Mouse (Mus musculus): ENCODE data around the gene Chml. TPM values are rescaled to one million over a fixed set of nuclear protein-coding genes. Genes with fewer than 3 reads are reported as not detected.

Gene Chml
- total and polyA plus RNA-seq, 2 experiments from 2014 or later, result 2.7 to 18.2 TPM

- DNase-seq (ENCODE audit: low spot score), result no peak
- Histone ChIP-seq H3K27me3 (ENCODE audit: insufficient read depth, low read length) (no peaks in the 10 kb centered on the region), H3K9me3 (ENCODE audit: low read length) (no peaks in the 10 kb centered on the region), H3K9ac (replicated peaks; ENCODE audit: low read length) (no peak overlapping the region), H3K27ac (no peak overlapping the region), H3K4me3 (ENCODE audit: low read length) (no peak overlapping the region), H3K4me1 (ENCODE audit: insufficient read depth, low read length) (no peaks in the 10 kb centered on the region), H3K36me3 (ENCODE audit: insufficient read depth, low read length) (no peaks in the 10 kb centered on the region), H3K4me2 (ENCODE audit: low read depth, low read length) (no peak overlapping the region)
- TF ChIP-seq CTCF (IDR thresholded peaks at IDR 0.05; ENCODE audit: low read depth), result no peak
- WGBS, result 77% methylated on average over 7 of the region's 7 CpGs
- ATAC-seq, result no peak
Observed at GRCm38 (mm10) chr1:175639072-175639471, 53.6 kb downstream of the Chml start.

GRCm38 (mm10) chr1:175637677-175638076 lies 55.0 kb downstream of the Chml start:
- Histone ChIP-seq H3K27me3 (ENCODE audit: insufficient read depth, low read length) (no peaks in the 10 kb centered on the region), H3K4me2 (ENCODE audit: low read depth, low read length) (no peak overlapping the region), H3K27ac (no peak overlapping the region), H3K9me3 (ENCODE audit: low read length) (no peaks in the 10 kb centered on the region), H3K9ac (replicated peaks; ENCODE audit: low read length) (no peak overlapping the region), H3K4me1 (ENCODE audit: insufficient read depth, low read length) (no peaks in the 10 kb centered on the region), H3K4me3 (ENCODE audit: low read length) (no peak overlapping the region), H3K36me3 (ENCODE audit: insufficient read depth, low read length) (no peaks in the 10 kb centered on the region)
- ATAC-seq, result no peak
- no peak for TF ChIP-seq CTCF (IDR thresholded peaks at IDR 0.05; ENCODE audit: low read depth)
- WGBS, result 77% methylated on average over 7 of the region's 7 CpGs
- no peak for DNase-seq (ENCODE audit: low spot score)

- Histone ChIP-seq H3K27ac (no peak overlapping the region), H3K4me3 (ENCODE audit: low read length) (no peak overlapping the region), H3K9ac (replicated peaks; ENCODE audit: low read length) (no peak overlapping the region), H3K27me3 (ENCODE audit: insufficient read depth, low read length) (no peaks in the 10 kb centered on the region), H3K9me3 (ENCODE audit: low read length) (no peaks in the 10 kb centered on the region), H3K36me3 (ENCODE audit: insufficient read depth, low read length) (no peaks in the 10 kb centered on the region), H3K4me1 (ENCODE audit: insufficient read depth, low read length) (no peaks in the 10 kb centered on the region), H3K4me2 (ENCODE audit: low read depth, low read length) (no peak overlapping the region)
- 96% methylated on average over 14 of the region's 14 CpGs for WGBS
- TF ChIP-seq CTCF (IDR thresholded peaks at IDR 0.05; ENCODE audit: low read depth), result no peak
- ATAC-seq, result no peak
- no peak for DNase-seq (ENCODE audit: low spot score)
Observed at GRCm38 (mm10) chr1:175632470-175632869, 60.2 kb downstream of the Chml start.

Other genes with a start within 250 kb of the Chml start
- 32.5 and 35.2 TPM in 2 replicates for gene Rgs7, start 200.4 kb downstream of the Chml start, total RNA-seq (2014; rRNA removed)
- gene Rgs7, start 200.4 kb downstream of the Chml start, polyA plus RNA-seq (2015; fragmentation: Nextera tagmentation; extraction: Ambion mirVana), result 40.8 and 41.6 TPM in 2 replicates
- 0.21 TPM in 1 of 2 replicates, not detected in the other for gene Kmo, start 72.5 kb downstream of the Chml start, total RNA-seq (2014; rRNA removed)
- gene Kmo, start 72.5 kb downstream of the Chml start, polyA plus RNA-seq (2015; fragmentation: Nextera tagmentation; extraction: Ambion mirVana), result 0.08 and 0.13 TPM in 2 replicates
- gene Fh1, start 67.3 kb downstream of the Chml start, total RNA-seq (2014; rRNA removed), result 59.2 and 67.8 TPM in 2 replicates
- 113 and 114 TPM in 2 replicates for gene Fh1, start 67.3 kb downstream of the Chml start, polyA plus RNA-seq (2015; fragmentation: Nextera tagmentation; extraction: Ambion mirVana)
- gene Opn3, start 125 bp downstream of the Chml start, total RNA-seq (2014; rRNA removed), result 14.8 and 17.4 TPM in 2 replicates
- gene Opn3, start 125 bp downstream of the Chml start, polyA plus RNA-seq (2015; fragmentation: Nextera tagmentation; extraction: Ambion mirVana), result 8.3 and 8.6 TPM in 2 replicates
- not detected in 2 replicates for gene Wdr64, start 5.7 kb upstream of the Chml start, total RNA-seq (2014; rRNA removed)
- gene Wdr64, start 5.7 kb upstream of the Chml start, polyA plus RNA-seq (2015; fragmentation: Nextera tagmentation; extraction: Ambion mirVana), result not detected in 2 replicates
- 3.2 and 3.5 TPM in 2 replicates for gene Exo1, start 187.7 kb upstream of the Chml start, total RNA-seq (2014; rRNA removed)
- gene Exo1, start 187.7 kb upstream of the Chml start, polyA plus RNA-seq (2015; fragmentation: Nextera tagmentation; extraction: Ambion mirVana), result 4.8 and 7.3 TPM in 2 replicates
- not detected in 2 replicates for gene Gm38100, start 227.4 kb upstream of the Chml start, total RNA-seq (2014; rRNA removed)
- gene Gm38100, start 227.4 kb upstream of the Chml start, polyA plus RNA-seq (2015; fragmentation: Nextera tagmentation; extraction: Ambion mirVana), result not detected in 2 replicates